Mouse (Mus musculus) hindbrain, embryonic 12.5 days (tissue): Measurements from ENCODE around the gene Exoc3l4. TPM values are rescaled to one million over a fixed set of nuclear protein-coding genes. Genes with fewer than 3 reads are reported as not detected.

ENCODE experiments used
- ATAC-seq: fragments of 200-750 bp; cut with Nextera tagmentation; 2 replicates; pipeline ENCODE4 v1.8.0; 2017; ENCODE audit warnings: moderate TSS enrichment; ENCODE audit not compliant: low FRiP score
- H3K27ac ChIP-seq: fragments of 300-500 bp; sonication (generic); 2 replicates; pipeline ENCODE4 v1.5.1; 2016; ENCODE audit warnings: mild to moderate bottlenecking
- H3K27me3 ChIP-seq: fragments of 300-500 bp; sonication (generic); 2 replicates; pipeline ENCODE4 v1.6.1; 2016; ENCODE audit warnings: mild to moderate bottlenecking
- H3K36me3 ChIP-seq: fragments of 300-500 bp; sonication (generic); 2 replicates; pipeline ENCODE4 v1.6.1; 2016; ENCODE audit warnings: mild to moderate bottlenecking
- H3K4me1 ChIP-seq: fragments of 300-500 bp; sonication (generic); 2 replicates; pipeline ENCODE4 v1.6.1; 2016
- H3K4me2 ChIP-seq: fragments of 300-500 bp; sonication (generic); replicated peaks from 2 replicates; pipeline ENCODE4 v1.6.1; 2016; ENCODE audit warnings: mild to moderate bottlenecking
- H3K4me3 ChIP-seq: fragments of 300-500 bp; sonication (generic); 2 replicates; pipeline ENCODE4 v1.5.1; 2016; ENCODE audit warnings: mild to moderate bottlenecking
- H3K9ac ChIP-seq: fragments of 300-500 bp; sonication (generic); 2 replicates; pipeline ENCODE4 v1.6.1; 2016; ENCODE audit warnings: mild to moderate bottlenecking, moderate library complexity
- H3K9me3 ChIP-seq: fragments of 300-500 bp; sonication (generic); replicated peaks from 2 replicates; pipeline ENCODE4 v1.6.1; 2016; ENCODE audit warnings: mild to moderate bottlenecking
- WGBS: fragments of 180-500 bp; shearing (Covaris S2); methylation state at CpG from one replicate; pipeline ENCODE4 v1.1.7; 2016; 5-methylcytosine and 5-hydroxymethylcytosine counted together
- polyA plus RNA-seq: library from polyadenylated mRNA; unstranded; fragments of >200 nt; fragmentation: Nextera tagmentation; extraction: Ambion mirVana; gene quantifications from 2 replicates; pipeline ENCODE4 v1.2.1, GENCODE M21; 2016

Exoc3l4 gene
- polyA plus RNA-seq, result 4.9 and 5.1 TPM in 2 replicates

GRCm38 (mm10) chr12:111416921-111417779 lies at the start of gene Exoc3l4:
Gene Exoc3l4, plus strand, starts transcription at chr12:111417017.
- H3K4me2 ChIP-seq, result peak within 1 kb of the TSS; percentile 48
- no peak within 1 kb of the TSS for H3K27ac ChIP-seq
- peak; percentile 33 for ATAC-seq
- 2% methylated on average over 17 of the region's 17 CpGs for WGBS
- H3K9ac ChIP-seq, result peak within 1 kb of the TSS; percentile 38; the same call in 1 of the 2 replicates
- peaks cover 24% of the 10 kb centered on the region for H3K4me1 ChIP-seq
- H3K9me3 ChIP-seq, result no peaks in the 10 kb centered on the region
- H3K27me3 ChIP-seq, result peaks cover 44% of the 10 kb centered on the region
- H3K36me3 ChIP-seq, result no peaks in the 10 kb centered on the region
- peak within 1 kb of the TSS; percentile 12 for H3K4me3 ChIP-seq

- no peak overlapping the region for H3K9ac ChIP-seq
- H3K27me3 ChIP-seq, result no peaks in the 10 kb centered on the region
- WGBS, result 80% methylated on average over 7 of the region's 7 CpGs
- no peaks in the 10 kb centered on the region for H3K36me3 ChIP-seq
- H3K4me2 ChIP-seq, result no peak overlapping the region
- H3K27ac ChIP-seq, result no peak overlapping the region
- no peak overlapping the region for H3K4me3 ChIP-seq
- peaks cover 15% of the 10 kb centered on the region for H3K4me1 ChIP-seq
- H3K9me3 ChIP-seq, result no peaks in the 10 kb centered on the region
- no peak for ATAC-seq
Measured at GRCm38 (mm10) chr12:111367065-111367464, 49.8 kb upstream of the Exoc3l4 start.

GRCm38 (mm10) chr12:111370249-111370648 lies 46.6 kb upstream of the Exoc3l4 start:
- WGBS, result 55% methylated on average over 4 of the region's 4 CpGs
- no peak for ATAC-seq
- no peaks in the 10 kb centered on the region for H3K27me3 ChIP-seq

GRCm38 (mm10) chr12:111371905-111372304 lies 44.9 kb upstream of the Exoc3l4 start:
- no peak overlapping the region for H3K27ac ChIP-seq
- H3K36me3 ChIP-seq, result no peaks in the 10 kb centered on the region
- H3K27me3 ChIP-seq, result no peaks in the 10 kb centered on the region
- peaks cover 39% of the 10 kb centered on the region for H3K4me1 ChIP-seq
- no peak overlapping the region for H3K4me2 ChIP-seq
- no peak overlapping the region for H3K4me3 ChIP-seq
- 87% methylated on average over 7 of the region's 7 CpGs for WGBS
- no peak for ATAC-seq
- H3K9ac ChIP-seq, result no peak overlapping the region
- H3K9me3 ChIP-seq, result no peaks in the 10 kb centered on the region

More at GRCm38 (mm10) chr12:111370249-111370648, 46.6 kb upstream of the Exoc3l4 start:
- Histone ChIP-seq H3K36me3 (no peaks in the 10 kb centered on the region), H3K4me2 (no peak overlapping the region), H3K4me1 (peaks cover 26% of the 10 kb centered on the region), H3K27ac (no peak overlapping the region), H3K4me3 (no peak overlapping the region), H3K9ac (no peak overlapping the region), H3K9me3 (no peaks in the 10 kb centered on the region)

GRCm38 (mm10) chr12:111373411-111373810 lies 43.4 kb upstream of the Exoc3l4 start:
- no peak for ATAC-seq
- H3K27me3 ChIP-seq, result no peaks in the 10 kb centered on the region
- no peaks in the 10 kb centered on the region for H3K36me3 ChIP-seq
- H3K9ac ChIP-seq, result no peak overlapping the region; the same call in 1 of the 2 replicates
- peaks cover 35% of the 10 kb centered on the region for H3K4me1 ChIP-seq
- no peaks in the 10 kb centered on the region for H3K9me3 ChIP-seq
- H3K27ac ChIP-seq, result no peak overlapping the region
- no peak overlapping the region for H3K4me2 ChIP-seq
- H3K4me3 ChIP-seq, result no peak overlapping the region
- WGBS, result 80% methylated on average over 6 of the region's 6 CpGs

- H3K4me2 ChIP-seq, result 0 out of 2 replicates have a peak overlapping the region, but pooled peaks have one; percentile 81
- ATAC-seq, result no peak
- 84% methylated on average over 10 of the region's 10 CpGs for WGBS
Measured at GRCm38 (mm10) chr12:111374727-111375126, 42.1 kb upstream of the Exoc3l4 start.

GRCm38 (mm10) chr12:111375559-111375958 lies 41.3 kb upstream of the Exoc3l4 start:
- H3K27ac ChIP-seq, result no peak overlapping the region
- peak overlapping the region; percentile 81 for H3K4me2 ChIP-seq
- H3K9me3 ChIP-seq, result no peaks in the 10 kb centered on the region
- no peaks in the 10 kb centered on the region for H3K27me3 ChIP-seq
- H3K4me3 ChIP-seq, result peak overlapping the region; percentile 93
- ATAC-seq, result no peak
- peak overlapping the region; percentile 88 for H3K9ac ChIP-seq
- H3K36me3 ChIP-seq, result no peaks in the 10 kb centered on the region
- 77% methylated on average over 12 of the region's 12 CpGs for WGBS
- peaks cover 31% of the 10 kb centered on the region for H3K4me1 ChIP-seq

More at GRCm38 (mm10) chr12:111374727-111375126, 42.1 kb upstream of the Exoc3l4 start:
- no peak overlapping the region for H3K27ac ChIP-seq
- H3K4me3 ChIP-seq, result no peak overlapping the region
- H3K27me3 ChIP-seq, result no peaks in the 10 kb centered on the region
- no peak overlapping the region for H3K9ac ChIP-seq
- H3K9me3 ChIP-seq, result no peaks in the 10 kb centered on the region
- H3K4me1 ChIP-seq, result peaks cover 31% of the 10 kb centered on the region
- H3K36me3 ChIP-seq, result no peaks in the 10 kb centered on the region

GRCm38 (mm10) chr12:111376053-111376452 lies 40.8 kb upstream of the Exoc3l4 start:
- H3K36me3 ChIP-seq, result no peaks in the 10 kb centered on the region
- peak overlapping the region; percentile 88 for H3K9ac ChIP-seq
- peaks cover 31% of the 10 kb centered on the region for H3K4me1 ChIP-seq
- peak overlapping the region; percentile 93 for H3K4me3 ChIP-seq
- H3K27me3 ChIP-seq, result no peaks in the 10 kb centered on the region
- 42% methylated on average over 6 of the region's 6 CpGs for WGBS
- no peaks in the 10 kb centered on the region for H3K9me3 ChIP-seq
- no peak for ATAC-seq
- H3K27ac ChIP-seq, result no peak overlapping the region
- H3K4me2 ChIP-seq, result peak overlapping the region; percentile 81

- H3K4me3 ChIP-seq, result peak overlapping the region; percentile 93
- peak overlapping the region; percentile 88 for H3K9ac ChIP-seq
- no peaks in the 10 kb centered on the region for H3K36me3 ChIP-seq
- WGBS, result under 1% methylated on average over 47 of the region's 49 CpGs
- no peaks in the 10 kb centered on the region for H3K27me3 ChIP-seq
- peak overlapping the region; percentile 81 for H3K4me2 ChIP-seq
- H3K4me1 ChIP-seq, result peaks cover 31% of the 10 kb centered on the region
- peak; percentile 36 for ATAC-seq
- no peaks in the 10 kb centered on the region for H3K9me3 ChIP-seq
- H3K27ac ChIP-seq, result peak overlapping the region; percentile 91
Measured at GRCm38 (mm10) chr12:111376826-111377331, 39.9 kb upstream of the Exoc3l4 start.

GRCm38 (mm10) chr12:111377376-111377973 lies 39.3 kb upstream of the Exoc3l4 start, which contains the start of gene Cdc42bpb:
Gene Cdc42bpb, minus strand, starts transcription at chr12:111377718.
- no peaks in the 10 kb centered on the region for H3K27me3 ChIP-seq
- H3K9me3 ChIP-seq, result no peaks in the 10 kb centered on the region
- peak within 1 kb of the TSS; percentile 93 for H3K4me3 ChIP-seq
- H3K9ac ChIP-seq, result peak within 1 kb of the TSS; percentile 88
- under 1% methylated on average over 70 of the region's 94 CpGs for WGBS
- peak within 1 kb of the TSS; percentile 91 for H3K27ac ChIP-seq
- peaks cover 31% of the 10 kb centered on the region for H3K4me1 ChIP-seq
- H3K36me3 ChIP-seq, result no peaks in the 10 kb centered on the region
- H3K4me2 ChIP-seq, result peak within 1 kb of the TSS; percentile 81
- peak; percentile 95 for ATAC-seq

- Histone ChIP-seq H3K4me1 (peaks cover 31% of the 10 kb centered on the region), H3K4me3 (peak overlapping the region; percentile 93), H3K27ac (peak overlapping the region; percentile 91), H3K4me2 (peak overlapping the region; percentile 81), H3K36me3 (no peaks in the 10 kb centered on the region), H3K27me3 (no peaks in the 10 kb centered on the region), H3K9me3 (no peaks in the 10 kb centered on the region), H3K9ac (peak overlapping the region; percentile 88)
- 1% methylated on average over 32 of the region's 32 CpGs for WGBS
- ATAC-seq, result peak; percentile 86
Measured at GRCm38 (mm10) chr12:111377986-111378490, 38.8 kb upstream of the Exoc3l4 start.

GRCm38 (mm10) chr12:111378812-111379211 lies 38.0 kb upstream of the Exoc3l4 start:
- no peak for ATAC-seq
- Histone ChIP-seq H3K9me3 (no peaks in the 10 kb centered on the region), H3K4me1 (peaks cover 27% of the 10 kb centered on the region), H3K4me2 (peak overlapping the region; percentile 81), H3K27ac (peak overlapping the region; percentile 91; the same call in 1 of the 2 replicates), H3K4me3 (peak overlapping the region; percentile 93), H3K36me3 (no peaks in the 10 kb centered on the region), H3K9ac (no peak overlapping the region), H3K27me3 (no peaks in the 10 kb centered on the region)
- 74% methylated on average over 12 of the region's 12 CpGs for WGBS
